Mouse (Mus musculus) heart, adult 8-10 months (tissue): Measurements from ENCODE around the gene Ddx17. TPM values are rescaled to one million over a fixed set of nuclear protein-coding genes. Genes with fewer than 3 reads are reported as not detected.

ENCODE experiments used
- DNase-seq: peaks from one replicate; pipeline ENCODE4 v3.0.0; 2022; ENCODE audit warnings: low spot score
- total RNA-seq, 4 experiments: library from RNA; stranded (reverse); gene quantifications; 2 replicates each; pipeline ENCODE4 v1.2.4; 2022

The Ddx17 gene
- total RNA-seq, 4 experiments from 2014 or later, result 67.0 to 82.8 (median 74.6) TPM

GRCm38 (mm10) chr15:79519400-79520220 is 26.9 kb downstream of the Ddx17 start:
- no peak for DNase-seq

GRCm38 (mm10) chr15:79518571-79518970 is 28.0 kb downstream of the Ddx17 start:
- DNase-seq, result no peak

GRCm38 (mm10) chr15:79517710-79518109 is 28.8 kb downstream of the Ddx17 start:
- DNase-seq, result no peak

GRCm38 (mm10) chr15:79516171-79517096 is 30.1 kb downstream of the Ddx17 start, which contains the start of gene Kdelr3:
Gene Kdelr3 (plus strand): TSS chr15:79516411.
- peak; percentile 74 for DNase-seq

DNA sequence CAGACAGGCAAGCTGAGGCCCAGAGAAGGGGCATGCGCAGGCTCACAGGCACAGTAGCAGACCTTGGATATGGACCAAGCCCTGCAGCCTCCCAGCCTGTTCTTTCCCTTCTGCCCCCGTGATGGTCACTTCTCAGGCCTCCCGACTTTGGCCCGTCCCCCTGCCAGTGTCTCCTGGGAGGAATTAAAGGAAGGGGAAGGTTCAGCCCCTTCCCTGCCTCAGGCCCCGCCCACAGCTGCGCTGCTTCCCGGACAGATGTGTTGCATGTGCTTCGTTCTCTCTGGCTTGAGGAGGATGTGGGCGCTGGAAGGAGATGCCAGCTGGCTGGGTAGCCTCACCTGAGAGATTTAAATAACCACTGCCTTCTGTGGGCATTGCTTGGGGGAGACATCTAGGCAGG is 32.6 kb downstream of the Ddx17 start:
- no peak for DNase-seq

GRCm38 (mm10) chr15:79511553-79512320 is 34.8 kb downstream of the Ddx17 start:
- peak; percentile 74 for DNase-seq

DNA sequence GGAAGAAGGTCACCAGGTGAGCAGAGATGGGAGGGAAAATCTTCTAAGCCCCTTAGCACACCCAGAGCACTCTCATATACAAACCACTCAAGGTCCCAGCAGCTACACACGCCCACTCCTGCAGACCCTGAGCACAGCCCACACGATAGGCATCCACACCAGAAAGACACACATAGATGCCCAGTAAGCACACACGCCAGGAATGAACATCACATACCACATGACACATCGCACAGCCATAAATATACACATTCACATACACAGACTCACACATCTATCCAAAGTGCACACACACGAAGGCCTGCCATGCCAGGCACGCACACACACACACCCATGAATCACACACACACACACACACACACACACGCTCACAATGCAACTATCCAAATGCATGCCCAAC is 36.1 kb downstream of the Ddx17 start:
- no peak for DNase-seq

DNA sequence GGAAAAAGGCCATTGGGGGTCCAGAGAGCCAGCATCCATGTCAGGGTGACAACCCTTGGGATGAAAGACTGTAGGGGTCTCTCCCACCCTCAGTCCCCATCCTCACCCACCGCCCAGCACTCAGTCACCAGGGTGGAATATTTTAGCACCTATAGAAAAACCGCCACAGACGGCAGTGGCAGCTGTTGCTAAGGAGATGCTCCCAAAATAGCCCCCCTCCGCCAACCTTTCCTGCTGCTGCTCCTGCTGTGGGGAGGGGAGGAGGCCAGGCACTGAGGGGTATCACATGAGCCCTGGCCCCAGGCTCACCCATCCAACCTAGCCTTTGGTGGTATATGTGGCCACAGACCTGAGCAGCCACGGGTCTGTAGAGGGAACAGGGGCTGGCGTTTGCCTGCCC is 36.5 kb downstream of the Ddx17 start:
- DNase-seq, result no peak

DNA sequence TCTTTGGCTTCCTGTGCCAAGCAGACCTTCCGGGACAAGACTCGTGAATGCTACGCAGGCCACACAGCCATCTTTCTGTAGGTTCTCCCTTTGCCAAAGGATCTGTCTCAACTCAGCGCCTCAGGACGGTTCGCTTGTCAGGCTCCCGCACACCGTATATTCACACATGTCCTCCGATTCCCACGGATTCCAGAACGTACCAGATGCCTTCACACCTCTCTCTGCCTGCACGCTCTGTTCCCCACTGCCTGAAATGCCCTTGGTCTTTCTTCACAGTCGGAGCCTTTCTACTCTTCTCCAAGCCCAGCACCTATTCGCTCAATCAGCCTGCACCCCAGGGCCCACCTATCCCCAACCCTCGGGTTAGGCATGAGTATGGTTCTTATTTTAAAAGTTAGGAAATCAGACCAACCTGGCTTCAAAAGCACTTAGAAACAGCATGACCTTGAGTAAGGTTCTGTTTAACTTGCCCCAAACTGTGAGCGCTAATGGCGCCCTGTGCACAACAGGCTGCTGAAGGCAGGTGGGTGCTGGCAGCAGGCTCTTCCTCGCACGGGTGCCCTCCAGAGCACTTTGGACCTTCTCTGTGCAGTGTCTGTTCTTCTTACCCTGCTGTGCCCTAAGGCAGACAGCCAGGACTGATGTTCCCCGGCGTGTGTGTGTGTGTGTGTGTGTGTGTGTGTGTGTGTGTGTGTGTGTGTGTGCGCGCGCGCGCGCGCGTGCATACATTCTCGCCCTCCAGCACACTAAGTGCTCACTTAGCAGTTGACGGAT is 39.3 kb downstream of the Ddx17 start:
- no peak for DNase-seq

- DNase-seq, result no peak
Measured at GRCm38 (mm10) chr15:79506460-79506859, 40.1 kb downstream of the Ddx17 start.

- peak; percentile 34 for DNase-seq
Measured at GRCm38 (mm10) chr15:79505616-79506283, 40.8 kb downstream of the Ddx17 start.

- DNase-seq, result no peak
Measured at GRCm38 (mm10) chr15:79504707-79505452, 41.7 kb downstream of the Ddx17 start, which contains the start of gene Kcnj4. Gene Kcnj4 (minus strand): TSS chr15:79505241.

- no peak for DNase-seq
Measured at GRCm38 (mm10) chr15:79503438-79503837, 43.1 kb downstream of the Ddx17 start.

GRCm38 (mm10) chr15:79502891-79503341 is 43.6 kb downstream of the Ddx17 start:
- no peak for DNase-seq

- DNase-seq, result no peak
Measured at GRCm38 (mm10) chr15:79500110-79500509, 46.4 kb downstream of the Ddx17 start.

GRCm38 (mm10) chr15:79493527-79493926 is 53.0 kb downstream of the Ddx17 start:
- no peak for DNase-seq

DNA sequence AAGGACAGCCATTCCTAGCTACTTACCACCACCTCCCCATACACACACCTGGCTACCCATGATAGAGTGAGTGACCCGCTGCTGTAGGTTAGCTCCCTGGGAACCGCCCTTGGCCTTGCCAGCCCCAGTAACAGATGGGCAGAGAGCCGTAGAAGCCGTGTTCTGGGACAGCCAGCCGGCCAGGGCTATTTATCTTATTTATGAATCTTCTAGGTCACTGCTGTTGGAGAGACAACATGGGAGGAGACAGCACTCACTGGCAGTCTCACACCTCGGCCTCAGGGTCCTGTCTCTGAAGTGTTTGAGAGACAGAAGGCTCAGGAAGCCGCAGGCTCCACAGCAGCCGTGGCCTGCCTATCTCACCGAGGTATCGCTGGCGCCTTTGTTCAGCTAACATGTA is 57.1 kb downstream of the Ddx17 start:
- DNase-seq, result no peak

DNA sequence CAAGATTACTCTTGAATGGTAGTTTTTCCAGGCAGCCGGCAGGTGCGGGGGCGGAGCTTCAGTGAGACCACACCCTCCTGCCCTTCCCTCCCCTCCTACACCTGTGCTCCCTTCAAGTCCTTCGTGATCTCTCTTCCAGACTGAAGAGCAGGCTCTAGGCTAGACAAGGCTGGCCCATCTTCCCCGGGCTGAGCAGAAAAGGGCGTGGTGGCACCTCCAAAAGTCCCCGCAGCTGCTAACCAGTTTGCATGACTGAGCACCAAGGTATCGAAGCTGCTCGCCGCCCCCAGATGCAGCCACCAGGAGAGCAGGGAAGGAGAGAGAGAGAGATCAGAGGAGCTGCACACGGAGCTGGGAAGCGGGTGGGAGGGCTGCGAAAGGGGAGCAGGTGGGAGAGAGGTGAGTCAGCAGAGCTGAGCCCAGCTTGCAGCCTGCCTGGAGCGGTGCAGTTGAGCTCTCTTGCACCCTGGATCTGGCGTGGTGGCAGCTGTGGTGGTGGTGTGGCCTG is 65.3 kb downstream of the Ddx17 start:
- no peak for DNase-seq
